Mouse (Mus musculus): ENCODE results near the gene Bcap31.

DNA sequence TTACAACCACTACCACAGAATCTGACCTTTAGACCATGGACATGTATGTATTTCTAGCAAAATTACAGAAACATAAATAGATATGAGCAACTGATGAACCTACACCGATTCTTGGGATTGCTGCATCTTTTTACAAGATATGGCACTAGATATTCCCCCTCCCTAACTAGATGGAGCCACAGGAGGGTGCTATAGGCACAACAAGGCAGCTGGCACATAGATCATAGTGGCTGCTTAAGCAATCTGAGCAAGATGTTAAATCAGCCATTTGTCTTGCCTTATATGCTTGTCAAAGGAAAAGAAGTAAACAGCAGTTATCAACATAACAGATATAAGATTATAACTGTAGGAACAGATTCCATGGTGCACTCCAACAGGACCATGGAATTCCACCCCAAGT, 15.5 kb downstream of the Bcap31 start:
- TF ChIP-seq CTCF (IDR thresholded peaks at IDR 0.05; ENCODE audit: control insufficient read depth, insufficient read depth, insufficient read length) (no peak), MYOG (IDR thresholded peaks at IDR 0.05; ENCODE audit: control insufficient read depth, extremely low read depth, insufficient read length) (no peak)
